Mouse (Mus musculus): ENCODE measurements around the gene Bdkrb1. TPM values are rescaled to one million over a fixed set of nuclear protein-coding genes. Genes with fewer than 3 reads are reported as not detected.

Bdkrb1 gene
- polyA plus RNA-seq, 1 experiment from 2014 or later, result 0.39 TPM

GRCm38 (mm10) chr12:105603904-105604303, 1.0 kb downstream of the Bdkrb1 start:
- ATAC-seq (ENCODE audit: low FRiP score, low read depth), result no peak
- Histone ChIP-seq H3K4me1 (replicated peaks) (peaks cover 5% of the 10 kb centered on the region), H3K27me3 (no peaks in the 10 kb centered on the region), H3K27ac (replicated peaks) (no peak overlapping the region), H3K4me2 (no peak overlapping the region), H3K9me3 (no peaks in the 10 kb centered on the region), H3K36me3 (no peaks in the 10 kb centered on the region), H3K9ac (no peak overlapping the region), H3K4me3 (no peak overlapping the region)
- WGBS, result 87% methylated on average over 11 of the region's 11 CpGs

- Histone ChIP-seq H3K27me3 (no peaks in the 10 kb centered on the region), H3K4me2 (no peak overlapping the region)
These were observed 2.3 kb downstream of the Bdkrb1 start for GRCm38 (mm10) chr12:105605212-105605611.

GRCm38 (mm10) chr12:105606881-105607280, 4.0 kb downstream of the Bdkrb1 start:
- no peaks in the 10 kb centered on the region for H3K36me3 ChIP-seq
- no peak for ATAC-seq (ENCODE audit: low FRiP score, low read depth)
- WGBS, result 83% methylated on average over 4 of the region's 4 CpGs
- no peak overlapping the region for H3K27ac ChIP-seq (replicated peaks)
- no peak overlapping the region for H3K4me2 ChIP-seq
- 0 out of 2 replicates have a peak, but pooled peaks cover under 1% of the 10 kb centered on the region for H3K4me1 ChIP-seq (replicated peaks)
- H3K9me3 ChIP-seq, result no peaks in the 10 kb centered on the region
- H3K27me3 ChIP-seq, result no peaks in the 10 kb centered on the region
- H3K4me3 ChIP-seq, result no peak overlapping the region
- no peak overlapping the region for H3K9ac ChIP-seq

More at GRCm38 (mm10) chr12:105605212-105605611, 2.3 kb downstream of the Bdkrb1 start:
- no peak overlapping the region for H3K4me3 ChIP-seq
- H3K4me1 ChIP-seq (replicated peaks), result no peaks in the 10 kb centered on the region
- H3K9ac ChIP-seq, result no peak overlapping the region
- H3K36me3 ChIP-seq, result no peaks in the 10 kb centered on the region
- ATAC-seq (ENCODE audit: low FRiP score, low read depth), result no peak
- H3K27ac ChIP-seq (replicated peaks), result no peak overlapping the region
- WGBS, result 25% methylated on average over 8 of the region's 8 CpGs
- no peaks in the 10 kb centered on the region for H3K9me3 ChIP-seq

- no peak for ATAC-seq (ENCODE audit: low FRiP score, low read depth)
- no peak overlapping the region for H3K4me2 ChIP-seq
- no peaks in the 10 kb centered on the region for H3K9me3 ChIP-seq
- no peaks in the 10 kb centered on the region for H3K27me3 ChIP-seq
- WGBS, result 96% methylated on average over 2 of the region's 2 CpGs
- no peak overlapping the region for H3K4me3 ChIP-seq
- H3K9ac ChIP-seq, result no peak overlapping the region
- H3K4me1 ChIP-seq (replicated peaks), result 0 out of 2 replicates have a peak, but pooled peaks cover 5% of the 10 kb centered on the region
- H3K27ac ChIP-seq (replicated peaks), result no peak overlapping the region
- H3K36me3 ChIP-seq, result 0 out of 2 replicates have a peak, but pooled peaks cover 3% of the 10 kb centered on the region
These were observed 8.2 kb downstream of the Bdkrb1 start for GRCm38 (mm10) chr12:105611045-105611444.

- H3K9ac ChIP-seq, result no peak overlapping the region
- H3K27ac ChIP-seq (replicated peaks), result peak overlapping the region; percentile 46; the same call in 1 of the 2 replicates
- H3K4me2 ChIP-seq, result no peak overlapping the region; the same call in 1 of the 2 replicates
- H3K9me3 ChIP-seq, result no peaks in the 10 kb centered on the region
- no peak overlapping the region for H3K4me3 ChIP-seq
- 19% methylated on average over 7 of the region's 7 CpGs for WGBS
- H3K27me3 ChIP-seq, result no peaks in the 10 kb centered on the region
- H3K36me3 ChIP-seq, result peaks cover 10% of the 10 kb centered on the region; the same call in 1 of the 2 replicates
- peak; percentile 77 for ATAC-seq (ENCODE audit: low FRiP score, low read depth)
- 0 out of 2 replicates have a peak, but pooled peaks cover 5% of the 10 kb centered on the region for H3K4me1 ChIP-seq (replicated peaks)
These were observed 8.9 kb downstream of the Bdkrb1 start for GRCm38 (mm10) chr12:105611748-105612147.

- Histone ChIP-seq H3K9me3 (no peaks in the 10 kb centered on the region), H3K9ac (no peak overlapping the region), H3K4me1 (replicated peaks) (0 out of 2 replicates have a peak, but pooled peaks cover 5% of the 10 kb centered on the region), H3K27me3 (no peaks in the 10 kb centered on the region), H3K27ac (replicated peaks) (no peak overlapping the region), H3K4me3 (no peak overlapping the region), H3K4me2 (no peak overlapping the region), H3K36me3 (peaks cover 24% of the 10 kb centered on the region)
- 94% methylated on average over 10 of the region's 10 CpGs for WGBS
- no peak for ATAC-seq (ENCODE audit: low FRiP score, low read depth)
These were observed 10.7 kb downstream of the Bdkrb1 start for GRCm38 (mm10) chr12:105613559-105613958.

- 97% methylated on average over 7 of the region's 7 CpGs for WGBS
These were observed 19.2 kb downstream of the Bdkrb1 start for GRCm38 (mm10) chr12:105622048-105622447.

GRCm38 (mm10) chr12:105622981-105623539, 20.2 kb downstream of the Bdkrb1 start:
- 57% methylated on average over 12 of the region's 12 CpGs for WGBS
- Histone ChIP-seq H3K9ac (no peak overlapping the region), H3K4me2 (no peak overlapping the region), H3K9me3 (no peaks in the 10 kb centered on the region), H3K27me3 (no peaks in the 10 kb centered on the region), H3K4me1 (replicated peaks) (no peaks in the 10 kb centered on the region), H3K4me3 (no peak overlapping the region), H3K36me3 (peaks cover 57% of the 10 kb centered on the region), H3K27ac (replicated peaks) (no peak overlapping the region)
- no peak for ATAC-seq (ENCODE audit: low FRiP score, low read depth)

More at GRCm38 (mm10) chr12:105622048-105622447, 19.2 kb downstream of the Bdkrb1 start:
- no peaks in the 10 kb centered on the region for H3K4me1 ChIP-seq (replicated peaks)
- H3K9ac ChIP-seq, result no peak overlapping the region
- no peak overlapping the region for H3K27ac ChIP-seq (replicated peaks)
- no peaks in the 10 kb centered on the region for H3K27me3 ChIP-seq
- no peaks in the 10 kb centered on the region for H3K9me3 ChIP-seq
- H3K4me3 ChIP-seq, result no peak overlapping the region
- peaks cover 59% of the 10 kb centered on the region for H3K36me3 ChIP-seq
- no peak overlapping the region for H3K4me2 ChIP-seq
- ATAC-seq (ENCODE audit: low FRiP score, low read depth), result no peak

GRCm38 (mm10) chr12:105625798-105626197, 22.9 kb downstream of the Bdkrb1 start:
- no peak overlapping the region for H3K9ac ChIP-seq
- no peak overlapping the region for H3K4me3 ChIP-seq
- H3K27ac ChIP-seq (replicated peaks), result no peak overlapping the region
- H3K4me2 ChIP-seq, result no peak overlapping the region
- H3K4me1 ChIP-seq (replicated peaks), result no peaks in the 10 kb centered on the region
- no peaks in the 10 kb centered on the region for H3K9me3 ChIP-seq
- no peaks in the 10 kb centered on the region for H3K27me3 ChIP-seq
- WGBS, result 77% methylated on average over 7 of the region's 7 CpGs
- peaks cover 43% of the 10 kb centered on the region for H3K36me3 ChIP-seq
- ATAC-seq (ENCODE audit: low FRiP score, low read depth), result no peak

- peaks cover 63% of the 10 kb centered on the region for H3K36me3 ChIP-seq
- no peak for ATAC-seq (ENCODE audit: low FRiP score, low read depth)
These were observed 31.6 kb downstream of the Bdkrb1 start for GRCm38 (mm10) chr12:105634374-105635067.

GRCm38 (mm10) chr12:105636551-105636950, 33.7 kb downstream of the Bdkrb1 start:
- no peak for ATAC-seq (ENCODE audit: low FRiP score, low read depth)
- no peaks in the 10 kb centered on the region for H3K4me1 ChIP-seq (replicated peaks)
- H3K4me3 ChIP-seq, result no peak overlapping the region
- 93% methylated on average over 9 of the region's 9 CpGs for WGBS
- no peak overlapping the region for H3K27ac ChIP-seq (replicated peaks)
- H3K9ac ChIP-seq, result no peak overlapping the region
- H3K27me3 ChIP-seq, result no peaks in the 10 kb centered on the region
- no peaks in the 10 kb centered on the region for H3K9me3 ChIP-seq
- no peak overlapping the region for H3K4me2 ChIP-seq
- peaks cover 83% of the 10 kb centered on the region for H3K36me3 ChIP-seq

More at GRCm38 (mm10) chr12:105634374-105635067, 31.6 kb downstream of the Bdkrb1 start:
- no peaks in the 10 kb centered on the region for H3K4me1 ChIP-seq (replicated peaks)
- WGBS, result 92% methylated on average over 13 of the region's 13 CpGs
- no peak overlapping the region for H3K4me2 ChIP-seq
- H3K9ac ChIP-seq, result no peak overlapping the region
- no peak overlapping the region for H3K27ac ChIP-seq (replicated peaks)
- no peaks in the 10 kb centered on the region for H3K9me3 ChIP-seq
- no peak overlapping the region for H3K4me3 ChIP-seq
- H3K27me3 ChIP-seq, result no peaks in the 10 kb centered on the region

GRCm38 (mm10) chr12:105637554-105637953, 34.7 kb downstream of the Bdkrb1 start:
- H3K27me3 ChIP-seq, result no peaks in the 10 kb centered on the region
- no peak for ATAC-seq (ENCODE audit: low FRiP score, low read depth)
- no peaks in the 10 kb centered on the region for H3K9me3 ChIP-seq
- H3K36me3 ChIP-seq, result peaks cover 93% of the 10 kb centered on the region
- H3K27ac ChIP-seq (replicated peaks), result no peak overlapping the region
- H3K4me2 ChIP-seq, result no peak overlapping the region
- no peaks in the 10 kb centered on the region for H3K4me1 ChIP-seq (replicated peaks)
- no peak overlapping the region for H3K9ac ChIP-seq
- WGBS, result 78% methylated on average over 4 of the region's 4 CpGs
- H3K4me3 ChIP-seq, result no peak overlapping the region

Data from hindbrain, embryonic 15.5 days (tissue).